8 mouse cellular contexts compared by ENCODE assay signal in genomic region chr12:4082132-4083001, GRCm38 (mm10). TPM values are rescaled to one million over a fixed set of nuclear protein-coding genes. Genes with fewer than 3 reads are reported as not detected.
DNase-seq lines count a peak whose midpoint lies in the region; ATAC-seq and TF ChIP-seq lines count a peak whose summit lies in the region.

Gene Dnajc27 (plus strand): TSS chr12:4082583.

- H3K36me3 ChIP-seq in MEL (ENCODE audit: control insufficient read depth in 1 of 2, insufficient read depth in 2 of 2, low read length in 2 of 2) = peaks cover 0 to 10% of the 10 kb centered on the region in 2 experiments; a peak in 1 of 4 replicates
- H3K36me3 ChIP-seq in forebrain, postnatal 0 days (ENCODE audit: insufficient read depth) = peaks cover 7% of the 10 kb centered on the region; the same call in 1 of the 2 replicates
- peaks cover 10% of the 10 kb centered on the region; the same call in 1 of the 2 replicates for H3K36me3 ChIP-seq in lung, embryonic 15.5 days

- peak; percentile 97 for ATAC-seq in forebrain, postnatal 0 days
- ATAC-seq in lung, embryonic 15.5 days (ENCODE audit: borderline replicate concordance, extremely low read depth, low FRiP score, low TSS enrichment) = peak; percentile 96

- H3K4me3 ChIP-seq in MEL (ENCODE audit: control insufficient read depth in 1 of 2, insufficient read depth in 1 of 2, low read depth in 2 of 2, low read length in 2 of 2) = peak within 1 kb of the TSS; percentile 63 to 88
- H3K4me3 ChIP-seq in cerebellum, adult 2 months (replicated peaks; ENCODE audit: insufficient read depth, low read depth, low read length) = peak within 1 kb of the TSS; percentile 82
- peak within 1 kb of the TSS; percentile 49 for H3K4me3 ChIP-seq in forebrain, postnatal 0 days (ENCODE audit: low read depth, low read length)
- H3K4me3 ChIP-seq in lung, embryonic 15.5 days = peak within 1 kb of the TSS; percentile 56

- WGBS in cerebellum, adult 2 months = 4% methylated on average over 59 of the region's 59 CpGs
- WGBS in forebrain, postnatal 0 days = 8% methylated on average over 59 of the region's 59 CpGs
- 5% methylated on average over 58 of the region's 59 CpGs for WGBS in lung, embryonic 15.5 days

- no peak for TF ChIP-seq RAD21 in MEL (IDR thresholded peaks at IDR 0.05; ENCODE audit: low read depth, low read length)

- TF ChIP-seq EP300 in MEL (IDR thresholded peaks at IDR 0.05; ENCODE audit: low read depth in 1 of 2, low read length in 2 of 2) = 0 out of 4 replicates have a peak, but pooled peaks of 1 of the 2 experiments have one; percentile 9

- H3K27ac ChIP-seq in MEL (ENCODE audit: control insufficient read depth, low read depth, low read length) = peak within 1 kb of the TSS; percentile 89
- H3K27ac ChIP-seq in cerebellum, adult 2 months (ENCODE audit: insufficient read depth, low read length) = peak within 1 kb of the TSS; percentile 99
- peak within 1 kb of the TSS; percentile 97 for H3K27ac ChIP-seq in forebrain, postnatal 0 days (ENCODE audit: low read depth, low read length)
- peak within 1 kb of the TSS; percentile 94 for H3K27ac ChIP-seq in lung, embryonic 15.5 days

- peak within 1 kb of the TSS; percentile 93 for H3K9ac ChIP-seq in MEL (ENCODE audit: control insufficient read depth, low read depth, low read length, poor library complexity, severe bottlenecking)
- H3K9ac ChIP-seq in forebrain, postnatal 0 days = peak within 1 kb of the TSS; percentile 66
- H3K9ac ChIP-seq in lung, embryonic 15.5 days = peak within 1 kb of the TSS; percentile 52

- no peaks in the 10 kb centered on the region for H3K27me3 ChIP-seq in MEL (ENCODE audit: control insufficient read depth in 1 of 2, insufficient read depth in 2 of 2, low read length in 2 of 2)
- H3K27me3 ChIP-seq in cerebellum, adult 2 months (ENCODE audit: control insufficient read depth, insufficient read depth, low read length) = no peaks in the 10 kb centered on the region
- no peaks in the 10 kb centered on the region for H3K27me3 ChIP-seq in forebrain, postnatal 0 days (ENCODE audit: insufficient read depth, low read length)
- H3K27me3 ChIP-seq in lung, embryonic 15.5 days = no peaks in the 10 kb centered on the region

- H3K4me2 ChIP-seq in forebrain, postnatal 0 days (ENCODE audit: low read depth) = peak within 1 kb of the TSS; percentile 76
- H3K4me2 ChIP-seq in lung, embryonic 15.5 days = peak within 1 kb of the TSS; percentile 77

- peaks cover 0 to 9% of the 10 kb centered on the region in 2 experiments; a peak in 2 of 4 replicates for H3K4me1 ChIP-seq in MEL (ENCODE audit: control insufficient read depth in 1 of 2, insufficient read depth in 2 of 2, low read length in 2 of 2)
- H3K4me1 ChIP-seq in cerebellum, adult 2 months (ENCODE audit: control insufficient read depth, insufficient read depth, low read length) = peaks cover 6% of the 10 kb centered on the region
- H3K4me1 ChIP-seq in forebrain, postnatal 0 days (ENCODE audit: insufficient read depth) = peaks cover 6% of the 10 kb centered on the region; the same call in 1 of the 2 replicates
- H3K4me1 ChIP-seq in lung, embryonic 15.5 days = 0 out of 2 replicates have a peak, but pooled peaks cover 9% of the 10 kb centered on the region

- no peaks in the 10 kb centered on the region for H3K9me3 ChIP-seq in MEL (replicated peaks; ENCODE audit: insufficient read depth, low read length)
- no peaks in the 10 kb centered on the region for H3K9me3 ChIP-seq in forebrain, postnatal 0 days (ENCODE audit: low read length)
- no peaks in the 10 kb centered on the region for H3K9me3 ChIP-seq in lung, embryonic 15.5 days

- TF ChIP-seq POLR2A in MEL (IDR thresholded peaks at IDR 0.05; ENCODE audit: control insufficient read depth in 1 of 2, insufficient read depth in 1 of 2, low read depth in 1 of 2, low read length in 2 of 2, poor library complexity in 1 of 2) = peak; percentile 52 to 93; a peak in 3 of 4 replicates
- TF ChIP-seq POLR2A in cerebellum, adult 2 months (IDR thresholded peaks at IDR 0.05; ENCODE audit: borderline replicate concordance, insufficient read depth, low read length) = peak; percentile 88

- peaks cover 13% of the 10 kb centered on the region for H3K79me2 ChIP-seq in MEL (ENCODE audit: control insufficient read depth, insufficient read depth, low read length, poor library complexity)

- no peak for TF ChIP-seq CTCF in MEL (IDR thresholded peaks at IDR 0.05 in 2 of 3, conservative IDR thresholded peaks at IDR 0.05 in 1 of 3; ENCODE audit: control insufficient read depth in 1 of 3, insufficient read depth in 1 of 3, low read depth in 2 of 3, low read length in 3 of 3, poor library complexity in 1 of 3, severe bottlenecking in 1 of 3)
- TF ChIP-seq CTCF in cerebellum, adult 2 months (IDR thresholded peaks at IDR 0.05; ENCODE audit: borderline replicate concordance, insufficient read depth, low read depth, low read length) = no peak
- peak; percentile 1; the same call in 1 of the 2 replicates for TF ChIP-seq CTCF in forebrain, postnatal 0 days (IDR thresholded peaks at IDR 0.05; ENCODE audit: low read depth)

- DNase-seq in MEL (ENCODE audit: low read depth, low spot score) = peak; percentile 98
- peak; percentile 96 to 99 for DNase-seq in cerebellum, adult 2 months
- DNase-seq in forebrain, postnatal 0 days = peak; percentile 98
- DNase-seq in heart, postnatal 4 days = peak; percentile 97
- peak; percentile 95 to 98 for DNase-seq in layer of hippocampus, adult 8-10 months (ENCODE audit: low spot score in 2 of 2)
- peak; percentile 86 for DNase-seq in ovary, adult 18-20 months (ENCODE audit: low spot score)
- peak; percentile 97 for DNase-seq in thymus, postnatal 0 days (ENCODE audit: low spot score)

TF ChIP-seq in MEL, 35 proteins besides CTCF, POLR2A, EP300 and RAD21 (continues in another document):
- TF ChIP-seq MYC (IDR thresholded peaks at IDR 0.05; ENCODE audit: low read depth, low read length) (peak; percentile 95), UBTF (IDR thresholded peaks at IDR 0.05; ENCODE audit: borderline replicate concordance, insufficient read depth, low read depth, low read length) (no peak), CHD1 (IDR thresholded peaks at IDR 0.05; ENCODE audit: low read depth, low read length) (no peak), SMC3 (IDR thresholded peaks at IDR 0.05; ENCODE audit: low read depth, low read length) (no peak), BHLHE40 (IDR thresholded peaks at IDR 0.05; ENCODE audit: borderline replicate concordance, low read depth, low read length) (no peak), NRF1 (IDR thresholded peaks at IDR 0.05; ENCODE audit: insufficient read depth, low read depth, low read length, poor library complexity, severe bottlenecking) (no peak), ZMIZ1 (IDR thresholded peaks at IDR 0.05; ENCODE audit: low read depth, low read length) (peak; percentile 82), ELF1 (IDR thresholded peaks at IDR 0.05; ENCODE audit: low read depth, low read length) (peak; percentile 12; the same call in 1 of the 2 replicates), JUND (IDR thresholded peaks at IDR 0.05; ENCODE audit: low read depth, low read length) (no peak), HCFC1 (IDR thresholded peaks at IDR 0.05; ENCODE audit: low read depth, low read length) (peak; percentile 76), MAFK (IDR thresholded peaks at IDR 0.05; ENCODE audit: borderline replicate concordance, low read depth, low read length) (no peak), TAL1 (IDR thresholded peaks at IDR 0.05; ENCODE audit: low read length) (no peak), POLR2AphosphoS5 (IDR thresholded peaks at IDR 0.05; ENCODE audit: borderline replicate concordance, low read depth, low read length) (no peak), USF2 (IDR thresholded peaks at IDR 0.05; ENCODE audit: borderline replicate concordance in 1 of 2, insufficient read depth in 1 of 2, low read depth in 1 of 2, low read length in 2 of 2) (no peak), MAX (IDR thresholded peaks at IDR 0.05; ENCODE audit: low read length) (peak; percentile 95), NELFE (IDR thresholded peaks at IDR 0.05; ENCODE audit: low read depth, low read length) (peak; percentile 88), ZNF384 (IDR thresholded peaks at IDR 0.05; ENCODE audit: low read depth, low read length) (peak; percentile 43), ZC3H11A (IDR thresholded peaks at IDR 0.05; ENCODE audit: low read depth, low read length) (no peak), TBP (IDR thresholded peaks at IDR 0.05; ENCODE audit: low read depth, low read length) (no peak; the same call in none of the 2 replicates), RCOR1 (IDR thresholded peaks at IDR 0.05; ENCODE audit: low read depth, low read length) (no peak), CHD2 (IDR thresholded peaks at IDR 0.05; ENCODE audit: low read length) (peak; percentile 95), E2F4 (IDR thresholded peaks at IDR 0.05; ENCODE audit: borderline replicate concordance, low read depth, low read length) (no peak; the same call in 1 of the 2 replicates), MAZ (IDR thresholded peaks at IDR 0.05; ENCODE audit: low read depth, low read length) (peak; percentile 62; the same call in 1 of the 2 replicates), GATA1 (IDR thresholded peaks at IDR 0.05; ENCODE audit: low read depth, low read length) (no peak), MXI1 (IDR thresholded peaks at IDR 0.05; ENCODE audit: low read depth, low read length) (peak; percentile 87), MYB (IDR thresholded peaks at IDR 0.05; ENCODE audit: low read depth, low read length) (no peak), KAT2A (conservative IDR thresholded peaks at IDR 0.05; ENCODE audit: low read depth, low read length) (no peak; the same call in 1 of the 2 replicates), USF1 (IDR thresholded peaks at IDR 0.05; ENCODE audit: low read depth, low read length) (peak; percentile 81), GABPA (IDR thresholded peaks at IDR 0.05; ENCODE audit: low read depth, low read length) (no peak), ETS1 (IDR thresholded peaks at IDR 0.05; ENCODE audit: low read depth, low read length) (peak; percentile 18; the same call in 1 of the 2 replicates)

RNA-seq across cellular contexts. Expression of gene Dnajc27, which starts in this region (rescaled TPM):
- total RNA-seq in MEL (2012; rRNA removed) = 6.5 and 7.9 TPM in 2 replicates
- polyA plus RNA-seq in MEL (2012; ENCODE audit: insufficient read depth in 1 of 2, insufficient read length in 2 of 2, low read depth in 1 of 2, low replicate concordance in 2 of 2, missing spikeins in 1 of 2) = 1 to 10 TPM in 1 of 2 experiments, not detected in 1; 9.7 TPM
- 93.5 and 95.1 TPM in 2 replicates for polyA plus RNA-seq in cerebellum, adult 2 months (2012; rRNA removed)
- total RNA-seq in forebrain, postnatal 0 days (2014; rRNA removed) = 33.8 and 37.4 TPM in 2 replicates
- 13.1 and 19.2 TPM in 2 replicates for polyA plus RNA-seq in forebrain, postnatal 0 days (2015; fragmentation: Nextera tagmentation; extraction: Ambion mirVana)
- total RNA-seq in heart, postnatal 4 days (2021) = 1 to 10 TPM; 8.2 to 9.4 TPM
- total RNA-seq in layer of hippocampus, adult 8-10 months (2022) = 10 to 100 TPM; 77.2 to 91.1 (median 82.4) TPM
- 6.4 and 6.9 TPM in 2 replicates for polyA plus RNA-seq in lung, embryonic 15.5 days (2015; fragmentation: Nextera tagmentation; extraction: Ambion mirVana)
- polyA plus RNA-seq in thymus, postnatal 0 days (2015; fragmentation: Nextera tagmentation; extraction: Ambion mirVana) = 3.4 and 4.0 TPM in 2 replicates

Comparison
In these comparisons a context has a peak if more than half of its experiments do, and no peak if none do; other contexts are left out.
1. Peak in every context shown above with its lines: DNase-seq, ATAC-seq, H3K4me3 ChIP-seq and H3K27ac ChIP-seq.